Mouse (Mus musculus) kidney, postnatal 25 days (tissue): ENCODE measurements around the gene Nr1d2.
A peak's percentile ranks its signal among the peaks of the same experiment; 100 is the strongest.
"Not testable (repeated sequence)": the region's sequence is repeated elsewhere in the genome, so short reads cannot be mapped to it uniquely, and the experiment has no call there.

Experiments used
- DNase-seq, 2 experiments: peaks; one replicate each; pipeline ENCODE4 v3.0.0; 2021; ENCODE audit warnings: mixed read lengths in 2 of 2

Nr1d2 gene

DNA sequence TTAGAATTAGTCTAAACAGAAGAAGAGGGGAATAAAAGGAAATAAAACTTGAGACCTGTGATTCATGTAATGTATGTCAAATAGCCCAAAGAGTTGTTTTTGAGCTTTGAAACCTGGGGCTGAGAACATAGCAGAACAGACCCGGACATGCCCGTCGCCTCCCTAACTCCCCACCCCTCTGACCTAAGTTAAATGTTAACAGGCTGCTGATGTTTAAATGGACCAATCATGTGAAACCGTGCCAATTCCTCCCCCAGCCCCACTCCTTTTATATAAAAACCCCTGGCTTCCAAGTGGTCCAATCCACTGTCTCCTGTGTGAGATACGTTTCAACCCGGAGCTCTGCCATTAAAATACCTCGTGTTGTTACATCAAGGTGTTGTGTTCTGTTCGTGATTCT lies 7.1 kb downstream of the Nr1d2 start:
- DNase-seq = not testable (repeated sequence)

DNA sequence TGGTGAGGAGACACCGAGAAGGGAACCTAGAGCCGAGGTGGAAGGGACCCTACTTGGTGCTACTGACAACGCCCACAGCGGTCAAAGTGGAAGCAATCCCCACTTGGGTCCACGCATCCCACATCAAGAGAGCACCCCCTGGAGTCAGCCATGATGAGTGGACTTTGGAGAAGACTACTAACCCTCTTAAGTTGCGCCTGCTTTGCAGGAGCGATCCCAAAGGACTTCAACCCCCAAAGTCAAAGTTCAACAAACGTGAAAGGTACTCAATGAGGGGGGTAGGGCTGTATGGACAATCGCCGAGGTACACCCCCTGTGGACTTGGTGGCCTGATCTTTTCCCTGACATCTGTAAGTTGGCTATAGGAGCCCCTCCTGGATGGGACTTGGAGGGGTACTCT lies 9.2 kb downstream of the Nr1d2 start:
- not testable (repeated sequence) for DNase-seq

DNA sequence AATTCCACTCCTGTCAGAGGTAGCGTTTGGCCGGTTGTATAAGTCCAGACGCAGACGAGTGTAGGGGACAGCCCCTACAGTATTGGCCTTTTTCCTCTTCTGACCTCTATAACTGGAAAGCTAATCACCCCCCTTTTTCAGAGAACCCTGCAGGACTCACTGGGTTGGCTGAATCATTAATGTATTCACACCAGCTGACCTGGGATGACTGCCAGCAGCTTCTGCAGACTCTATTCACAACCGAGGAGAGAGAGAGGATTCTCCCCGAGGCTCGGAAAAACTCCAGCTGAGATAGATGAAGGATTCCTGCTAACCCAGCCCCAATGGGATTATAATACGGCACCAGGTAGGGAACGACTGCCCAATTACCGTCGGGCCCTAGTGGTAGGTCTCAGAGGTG lies 12.7 kb downstream of the Nr1d2 start:
- peak; percentile 14 to 47 for DNase-seq

DNA sequence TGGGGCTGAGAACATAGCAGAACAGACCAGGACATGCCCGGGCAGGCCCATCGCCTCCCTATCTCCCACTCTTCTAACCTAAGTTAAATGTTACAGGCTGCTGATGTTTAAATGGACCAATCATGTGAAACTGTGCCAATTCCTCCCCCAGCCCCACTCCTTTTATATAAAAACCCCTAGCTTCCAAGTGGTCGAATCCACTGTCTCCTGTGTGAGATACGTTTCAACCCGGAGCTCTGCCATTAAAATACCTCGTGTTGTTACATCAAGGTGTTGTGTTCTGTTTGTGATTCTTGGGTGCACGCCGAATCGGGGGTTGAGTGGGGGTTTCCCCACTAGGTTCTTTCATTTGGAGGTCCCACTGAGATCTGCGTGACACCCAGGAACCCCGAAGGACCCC lies 13.5 kb downstream of the Nr1d2 start:
- DNase-seq = not testable (repeated sequence)

DNA sequence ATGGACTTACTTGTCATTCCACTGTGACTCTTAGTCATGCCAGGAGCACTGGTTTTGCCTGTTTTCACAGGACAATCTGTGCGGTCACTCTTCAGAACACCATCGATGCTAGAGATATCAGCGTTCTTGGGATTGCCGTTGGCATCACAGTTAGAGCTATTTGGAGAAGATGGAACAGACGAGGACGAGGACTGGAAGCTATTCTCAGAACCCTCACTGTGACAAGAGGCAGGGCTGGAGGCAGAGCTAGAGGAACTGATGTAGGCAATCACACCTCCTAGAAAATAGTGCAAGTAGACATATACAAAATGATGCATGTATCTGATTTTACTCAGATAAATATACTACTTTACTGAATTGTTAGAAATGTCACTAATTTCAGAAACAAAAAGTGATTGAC lies 16.9 kb downstream of the Nr1d2 start:
- DNase-seq = no peak

DNA sequence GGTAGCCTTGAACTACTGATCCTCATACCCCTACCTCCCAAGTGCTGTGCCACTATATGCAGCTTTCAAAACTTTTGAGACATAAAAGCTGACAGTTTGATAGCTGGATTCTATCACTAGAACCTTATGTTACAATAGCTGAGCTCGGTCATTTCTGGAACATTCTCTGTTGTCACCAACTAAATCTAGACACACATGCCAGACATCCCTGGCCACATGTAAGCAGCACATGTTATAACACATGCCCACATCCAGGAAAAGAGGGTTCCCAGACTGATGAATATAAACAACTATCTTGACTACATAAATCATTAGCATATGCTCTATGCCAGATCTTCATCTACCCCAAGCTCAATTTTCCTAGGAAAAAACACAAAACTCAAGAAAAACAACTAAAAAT lies 21.8 kb downstream of the Nr1d2 start:
- DNase-seq = no peak

DNA sequence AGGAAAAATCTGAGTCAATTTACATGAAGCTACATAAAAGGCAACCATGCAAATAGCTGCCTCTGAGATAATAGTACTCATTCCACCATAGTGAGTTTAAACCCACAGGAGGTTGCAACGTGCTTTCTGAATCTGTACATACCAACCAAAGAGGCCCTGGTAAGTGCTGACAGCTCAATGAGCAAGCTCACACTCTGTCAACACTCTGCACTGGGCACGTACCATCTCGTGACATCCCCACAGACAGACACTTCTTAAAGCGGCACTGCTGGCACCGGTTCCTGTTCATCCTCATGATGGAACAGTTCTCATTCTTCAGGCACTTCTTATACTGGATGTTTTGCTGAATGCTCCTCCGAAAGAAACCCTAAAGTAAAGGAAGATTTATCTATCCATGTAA lies 22.5 kb downstream of the Nr1d2 start:
- DNase-seq = no peak

DNA sequence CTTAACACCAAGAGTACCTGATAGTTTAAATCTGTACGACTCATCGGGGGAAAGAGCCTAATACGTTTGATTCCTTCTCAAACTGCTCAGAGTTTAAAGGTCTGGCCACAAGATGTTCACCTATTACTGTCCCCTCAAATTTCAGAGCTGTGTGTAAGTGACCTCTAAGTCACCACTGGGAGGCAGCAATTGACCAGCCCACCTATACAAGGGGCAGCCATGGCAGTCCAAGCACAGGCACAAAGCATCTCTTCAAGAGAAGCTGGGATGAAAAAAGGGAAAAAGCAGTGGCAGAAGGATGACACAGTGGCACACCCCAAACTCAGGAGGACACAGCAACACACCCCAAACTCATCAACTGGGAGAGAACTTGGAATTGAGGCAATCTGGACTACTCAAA lies 28.1 kb downstream of the Nr1d2 start:
- DNase-seq = peak in 1 of 2 experiments; percentile 41

DNA sequence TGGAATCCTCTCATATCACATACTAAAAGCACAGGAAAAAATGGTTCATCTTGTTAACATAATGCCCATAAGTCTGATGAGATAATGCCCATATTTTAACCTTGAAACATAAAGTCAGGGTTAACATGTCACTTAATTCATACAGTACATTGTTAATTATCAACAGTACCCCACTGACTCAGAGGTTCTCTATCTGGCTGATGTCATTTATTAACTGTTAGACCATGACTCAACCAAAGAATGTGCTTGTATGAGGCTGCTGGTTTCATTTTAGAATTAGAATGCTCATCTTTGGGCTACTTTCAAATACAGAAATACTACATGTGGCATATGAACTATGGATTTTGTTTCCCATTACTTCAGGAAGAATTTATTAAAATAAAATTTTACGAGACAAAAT lies 34.6 kb downstream of the Nr1d2 start:
- not testable (repeated sequence) for DNase-seq

DNA sequence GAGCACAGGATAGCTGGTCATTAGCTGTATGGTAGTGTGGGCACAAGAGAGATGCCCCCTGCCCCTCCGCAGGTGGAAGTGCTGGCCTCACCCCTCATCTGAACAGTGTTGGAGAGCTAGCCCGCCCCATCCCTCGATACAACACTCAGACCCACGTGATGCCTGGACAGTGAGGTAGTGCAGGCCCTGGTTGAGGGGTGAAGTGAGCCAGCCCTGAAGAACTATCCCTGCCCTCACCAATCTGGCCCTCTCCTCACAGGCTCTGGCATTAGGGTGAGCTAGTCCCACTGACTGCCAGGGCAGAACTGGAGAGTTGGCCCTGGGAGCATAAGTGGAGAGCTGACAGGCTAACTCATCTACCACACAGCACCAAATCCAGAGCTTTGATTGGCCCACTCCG lies 37.5 kb downstream of the Nr1d2 start:
- DNase-seq = peak in 1 of 2 experiments; percentile 43

DNA sequence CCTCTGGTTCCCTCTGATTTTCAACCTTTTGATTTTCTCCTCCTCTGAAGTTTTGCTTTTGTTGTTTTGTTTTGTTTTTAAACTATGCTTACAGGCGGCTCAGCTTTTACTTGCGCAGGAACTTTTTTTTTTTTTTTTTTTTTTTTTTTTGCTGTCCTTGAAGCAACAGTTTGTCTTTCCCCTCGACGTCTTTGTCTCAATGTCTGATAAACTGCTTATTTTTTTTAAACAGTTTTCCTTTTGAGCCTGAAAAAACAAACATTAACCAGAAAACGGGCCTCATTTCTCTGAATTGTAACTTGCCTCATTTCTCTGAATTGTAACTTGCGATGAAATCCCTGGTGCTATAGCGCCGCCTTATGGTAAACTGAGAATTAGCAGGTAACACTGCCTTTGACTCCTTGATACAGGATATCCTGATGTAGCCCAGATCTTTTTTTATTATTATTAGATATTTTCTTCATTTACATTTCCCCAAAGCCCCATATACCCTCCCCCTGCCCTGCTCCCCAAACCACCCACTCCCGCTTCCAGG lies 52.0 kb downstream of the Nr1d2 start:
- peak; percentile 59 to 66 for DNase-seq

DNA sequence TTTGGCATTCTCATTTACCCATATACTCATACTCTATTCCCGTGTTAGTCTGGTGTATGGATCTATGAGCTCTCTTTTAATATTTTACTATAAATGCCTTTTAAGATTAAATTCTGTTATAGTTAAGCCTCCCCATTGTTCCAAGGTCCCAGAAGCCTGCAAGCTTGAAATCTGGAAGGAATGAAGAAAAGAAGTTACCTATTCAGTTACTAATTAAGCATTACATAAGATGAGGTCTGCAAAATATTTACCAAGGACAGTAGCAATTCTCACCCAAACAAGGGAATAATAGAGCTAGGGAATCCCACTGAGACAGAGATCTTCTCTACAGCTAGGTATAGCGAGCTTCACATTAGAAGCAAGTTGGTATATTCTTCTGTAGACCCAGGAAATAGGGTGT lies 61.4 kb downstream of the Nr1d2 start:
- DNase-seq = not testable (repeated sequence)

DNA sequence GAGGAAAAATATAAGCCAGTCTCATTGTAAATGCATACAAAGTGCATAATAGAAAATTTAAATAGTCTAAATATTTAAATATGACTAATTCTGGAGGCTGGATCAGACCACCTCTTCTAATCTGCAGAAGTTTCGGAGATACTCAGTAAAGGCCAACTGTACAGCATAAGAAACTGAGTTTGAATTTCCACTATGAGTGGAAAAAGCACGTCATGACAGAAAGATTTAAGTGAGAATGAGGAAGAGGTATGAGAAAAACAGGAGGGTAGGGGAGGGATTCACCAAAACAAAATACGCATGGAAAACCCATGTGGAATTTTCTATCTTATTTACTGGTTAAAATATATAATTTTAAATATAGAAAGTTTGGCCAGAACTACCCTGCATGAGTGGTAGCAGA lies 71.3 kb downstream of the Nr1d2 start:
- no peak for DNase-seq

DNA sequence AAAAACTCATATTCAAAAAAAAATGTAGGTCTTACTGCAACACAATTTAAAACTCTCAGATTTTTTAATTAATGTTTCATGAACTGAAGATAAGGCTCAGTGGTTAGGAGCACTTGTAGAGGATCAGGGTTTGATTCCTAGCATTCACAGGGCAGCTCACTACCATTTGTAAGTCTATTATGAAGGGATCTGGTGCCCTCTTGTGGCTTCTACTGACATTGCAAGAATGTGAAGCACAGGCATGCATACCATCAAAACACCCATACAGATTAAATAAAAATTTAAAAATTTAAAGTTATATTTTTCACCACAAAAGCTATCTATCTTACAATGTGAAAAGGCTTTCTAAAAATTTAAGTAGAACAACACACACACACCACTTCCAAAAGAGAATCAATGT lies 71.9 kb downstream of the Nr1d2 start:
- peak in 1 of 2 experiments; percentile 73 for DNase-seq
